Comparison of ENCODE assay signal across 8 mouse cellular contexts in genomic region chr4:44712051-44712700, GRCm38 (mm10). TPM values are rescaled to one million over a fixed set of nuclear protein-coding genes. Genes with fewer than 3 reads are reported as not detected.
A peak's percentile ranks its signal among the peaks of the same experiment; 100 is the strongest.
DNase-seq lines count a peak whose midpoint lies in the region; ATAC-seq and TF ChIP-seq lines count a peak whose summit lies in the region.

No protein-coding gene starts in this region.

- no peak overlapping the region for H3K27ac ChIP-seq in lung, embryonic 14.5 days (ENCODE audit: low read depth)
- H3K27ac ChIP-seq in embryonic facial prominence, embryonic 14.5 days (replicated peaks; ENCODE audit: low read depth, low read length): no peak overlapping the region
- no peak overlapping the region for H3K27ac ChIP-seq in intestine, postnatal 0 days (ENCODE audit: low read depth, low read length)
- H3K27ac ChIP-seq in neural tube, embryonic 13.5 days (replicated peaks): no peak overlapping the region

- no peak overlapping the region for H3K9ac ChIP-seq in lung, embryonic 14.5 days
- H3K9ac ChIP-seq in embryonic facial prominence, embryonic 14.5 days (ENCODE audit: low read depth, low read length): no peak overlapping the region; the same call in 1 of the 2 replicates
- H3K9ac ChIP-seq in intestine, postnatal 0 days (ENCODE audit: low read depth, low read length): no peak overlapping the region
- no peak overlapping the region for H3K9ac ChIP-seq in neural tube, embryonic 13.5 days

- TF ChIP-seq CTCF in lung, embryonic 14.5 days (IDR thresholded peaks at IDR 0.05; ENCODE audit: low read depth): no peak
- no peak for TF ChIP-seq CTCF in intestine, postnatal 0 days (IDR thresholded peaks at IDR 0.05; ENCODE audit: low read depth)

- H3K4me2 ChIP-seq in lung, embryonic 14.5 days: 0 out of 2 replicates have a peak overlapping the region, but pooled peaks have one; percentile 23
- H3K4me2 ChIP-seq in embryonic facial prominence, embryonic 14.5 days (ENCODE audit: low read depth, low read length): peak overlapping the region; percentile 32
- peak overlapping the region; percentile 27; the same call in 1 of the 2 replicates for H3K4me2 ChIP-seq in intestine, postnatal 0 days (replicated peaks; ENCODE audit: low read depth)
- H3K4me2 ChIP-seq in neural tube, embryonic 13.5 days: peak overlapping the region; percentile 29; the same call in 1 of the 2 replicates

- H3K4me1 ChIP-seq in lung, embryonic 14.5 days (ENCODE audit: insufficient read depth): no peaks in the 10 kb centered on the region
- H3K4me1 ChIP-seq in embryonic facial prominence, embryonic 14.5 days (ENCODE audit: control insufficient read depth, insufficient read depth, low read length): 0 out of 2 replicates have a peak, but pooled peaks cover 3% of the 10 kb centered on the region
- H3K4me1 ChIP-seq in intestine, postnatal 0 days (replicated peaks; ENCODE audit: control insufficient read depth, insufficient read depth, low read length): no peaks in the 10 kb centered on the region
- H3K4me1 ChIP-seq in neural tube, embryonic 13.5 days (replicated peaks): peaks cover 27% of the 10 kb centered on the region

- no peak for ATAC-seq in lung, embryonic 14.5 days (ENCODE audit: insufficient read depth)
- ATAC-seq in embryonic facial prominence, embryonic 14.5 days (ENCODE audit: low read depth): no peak
- ATAC-seq in intestine, postnatal 0 days: no peak
- no peak for ATAC-seq in neural tube, embryonic 13.5 days (ENCODE audit: low read depth)
- ATAC-seq in inflammation-experienced regulatory T-cells, adult 6 months: no peak

- peak overlapping the region; percentile 21; the same call in 1 of the 2 replicates for H3K4me3 ChIP-seq in lung, embryonic 14.5 days (ENCODE audit: low read depth, low read length)
- H3K4me3 ChIP-seq in embryonic facial prominence, embryonic 14.5 days (ENCODE audit: low read depth, low read length): peak overlapping the region; percentile 20
- peak overlapping the region; percentile 14 for H3K4me3 ChIP-seq in intestine, postnatal 0 days (ENCODE audit: low read depth, low read length)
- no peak overlapping the region for H3K4me3 ChIP-seq in neural tube, embryonic 13.5 days

- H3K36me3 ChIP-seq in lung, embryonic 14.5 days (ENCODE audit: insufficient read depth): no peaks in the 10 kb centered on the region
- no peaks in the 10 kb centered on the region for H3K36me3 ChIP-seq in embryonic facial prominence, embryonic 14.5 days (ENCODE audit: control insufficient read depth, insufficient read depth, low read length)
- H3K36me3 ChIP-seq in intestine, postnatal 0 days (ENCODE audit: control insufficient read depth, insufficient read depth): no peaks in the 10 kb centered on the region
- H3K36me3 ChIP-seq in neural tube, embryonic 13.5 days: no peaks in the 10 kb centered on the region

- no peaks in the 10 kb centered on the region for H3K9me3 ChIP-seq in lung, embryonic 14.5 days (ENCODE audit: low read depth, low read length)
- no peaks in the 10 kb centered on the region for H3K9me3 ChIP-seq in embryonic facial prominence, embryonic 14.5 days (ENCODE audit: control insufficient read depth, low read length)
- no peaks in the 10 kb centered on the region for H3K9me3 ChIP-seq in intestine, postnatal 0 days (ENCODE audit: control insufficient read depth)
- H3K9me3 ChIP-seq in neural tube, embryonic 13.5 days: no peaks in the 10 kb centered on the region

- DNase-seq in lung, embryonic 14.5 days: peak; percentile 45
- DNase-seq in lung, postnatal 36 days: no peak
- DNase-seq in embryonic facial prominence, embryonic 14.5 days (ENCODE audit: low spot score): no peak
- DNase-seq in adipocyte (ENCODE audit: low spot score) (no peak), MN1 (ENCODE audit: low spot score) (no peak)

- WGBS in lung, embryonic 14.5 days: under 1% methylated on average over 25 of the region's 25 CpGs
- under 1% methylated on average over 25 of the region's 25 CpGs for WGBS in embryonic facial prominence, embryonic 14.5 days
- 3% methylated on average over 25 of the region's 25 CpGs for WGBS in intestine, postnatal 0 days
- 2% methylated on average over 25 of the region's 25 CpGs for WGBS in neural tube, embryonic 13.5 days

- peaks cover 96% of the 10 kb centered on the region for H3K27me3 ChIP-seq in lung, embryonic 14.5 days (ENCODE audit: insufficient read depth, low read length)
- H3K27me3 ChIP-seq in embryonic facial prominence, embryonic 14.5 days (replicated peaks; ENCODE audit: control insufficient read depth, insufficient read depth, low read length): peaks cover 94% of the 10 kb centered on the region
- peaks cover 95% of the 10 kb centered on the region for H3K27me3 ChIP-seq in intestine, postnatal 0 days (replicated peaks; ENCODE audit: control insufficient read depth, insufficient read depth, low read length)
- peaks cover 94% of the 10 kb centered on the region for H3K27me3 ChIP-seq in neural tube, embryonic 13.5 days

RNA-seq across cellular contexts. Expression of gene Pax5, which starts 1.9 kb away (rescaled TPM):
- polyA plus RNA-seq in lung, embryonic 14.5 days (2014; fragmentation: Nextera tagmentation; extraction: Ambion mirVana): not detected in 2 replicates
- 0.08 and 0.09 TPM in 2 replicates for polyA plus RNA-seq in embryonic facial prominence, embryonic 14.5 days (2014; fragmentation: Nextera tagmentation; extraction: Ambion mirVana)
- polyA plus RNA-seq in intestine, postnatal 0 days (2015; fragmentation: Nextera tagmentation; extraction: Ambion mirVana): 0.01 TPM in 1 of 2 replicates, not detected in the other
- 2.1 and 3.5 TPM in 2 replicates for polyA plus RNA-seq in neural tube, embryonic 13.5 days (2015; fragmentation: Nextera tagmentation; extraction: Ambion mirVana)
- under 1 TPM; 0.31 to 0.91 (median 0.55) TPM for polyA plus RNA-seq in inflammation-experienced regulatory T-cells, adult 6 months (2017; shearing (Covaris generic))

RNA-seq across cellular contexts. Expression of gene Zcchc7, which starts 43.5 kb away (rescaled TPM):
- polyA plus RNA-seq in lung, embryonic 14.5 days (2014; fragmentation: Nextera tagmentation; extraction: Ambion mirVana): 33.1 and 36.4 TPM in 2 replicates
- 29.8 and 37.9 TPM in 2 replicates for polyA plus RNA-seq in embryonic facial prominence, embryonic 14.5 days (2014; fragmentation: Nextera tagmentation; extraction: Ambion mirVana)
- 39.5 and 52.7 TPM in 2 replicates for polyA plus RNA-seq in intestine, postnatal 0 days (2015; fragmentation: Nextera tagmentation; extraction: Ambion mirVana)
- 34.4 and 36.5 TPM in 2 replicates for polyA plus RNA-seq in neural tube, embryonic 13.5 days (2015; fragmentation: Nextera tagmentation; extraction: Ambion mirVana)
- 100 to 1,000 TPM in 2 of 3 experiments, 10 to 100 TPM in 1; 89.1 to 156 (median 151) TPM for polyA plus RNA-seq in inflammation-experienced regulatory T-cells, adult 6 months (2017; shearing (Covaris generic))
